Mouse (Mus musculus) layer of hippocampus, adult 2 months (tissue): ENCODE measurements at regions not wholly inside any gene's neighbourhood (a gene's known extent, or its start where the extent isn't known, plus 50 kb on each side); places are given as distances from the start of the nearest gene placed in this dataset.
A peak's percentile ranks its signal among the peaks of the same experiment; 100 is the strongest.
"Not testable (repeated sequence)": the region's sequence is repeated elsewhere in the genome, so short reads cannot be mapped to it uniquely, and the experiment has no call there.

ENCODE experiments used
- DNase-seq, 2 experiments: peaks; one replicate each; pipeline ENCODE4 v3.0.0; 2022; ENCODE audit warnings: low spot score in 2 of 2
- H3K27ac ChIP-seq: fragments of 200-600 bp; 2 replicates; pipeline ENCODE4 v1.8.1; 2022
- H3K4me3 ChIP-seq: fragments of 200-600 bp; 2 replicates; pipeline ENCODE4 v1.8.1; 2022; ENCODE audit warnings: mild to moderate bottlenecking
- CTCF ChIP-seq: fragments of 200-600 bp; conservative IDR thresholded peaks from 2 replicates; pipeline ENCODE4 v1.8.1; 2022; ENCODE audit warnings: antibody characterized with exemption, mild to moderate bottlenecking, moderate library complexity

DNA sequence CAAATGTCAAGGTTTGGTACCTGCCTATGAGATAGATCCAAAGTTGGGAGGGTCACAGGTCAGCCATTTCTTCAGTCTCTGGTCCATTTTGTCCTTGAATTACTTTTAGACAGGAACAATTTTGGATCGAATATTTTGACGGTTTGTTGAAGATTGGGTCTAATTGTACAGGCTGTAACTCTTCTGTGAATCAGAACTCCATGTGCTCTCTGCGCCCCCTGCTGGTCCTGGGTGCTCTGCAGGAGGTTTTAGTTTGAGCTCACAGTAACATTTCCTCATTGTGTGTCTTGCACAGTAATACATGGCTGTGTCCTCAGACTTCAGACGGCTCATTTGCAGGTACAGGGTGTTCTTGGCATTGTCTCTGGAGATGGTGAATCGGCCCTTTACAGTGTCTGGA is 158.1 kb downstream of the Adam6a start:
- TF ChIP-seq CTCF = peak; percentile 28
- not testable (repeated sequence) for H3K27ac ChIP-seq, DNase-seq, H3K4me3 ChIP-seq

DNA sequence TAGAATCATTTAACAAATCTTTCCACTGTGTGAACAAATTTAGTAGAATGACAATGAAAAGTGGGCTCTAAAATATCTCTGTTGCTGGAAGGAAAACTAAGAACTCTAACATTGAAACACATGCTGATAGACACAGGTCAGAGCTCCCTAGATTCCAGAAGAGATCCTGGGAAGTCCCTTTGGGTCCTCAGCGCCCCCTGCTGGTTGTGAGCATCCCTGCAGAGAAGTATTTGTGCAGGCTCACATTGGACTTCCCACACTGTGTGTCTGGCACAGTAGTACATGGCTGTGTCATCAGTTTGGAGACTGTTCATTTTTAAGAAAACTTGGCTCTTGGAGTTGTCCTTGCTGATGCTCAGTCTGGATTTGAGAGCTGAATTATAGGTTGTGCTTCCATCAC is 172.7 kb downstream of the Adam6a start:
- H3K4me3 ChIP-seq, H3K27ac ChIP-seq, DNase-seq: not testable (repeated sequence)
- TF ChIP-seq CTCF = peak; percentile 44

DNA sequence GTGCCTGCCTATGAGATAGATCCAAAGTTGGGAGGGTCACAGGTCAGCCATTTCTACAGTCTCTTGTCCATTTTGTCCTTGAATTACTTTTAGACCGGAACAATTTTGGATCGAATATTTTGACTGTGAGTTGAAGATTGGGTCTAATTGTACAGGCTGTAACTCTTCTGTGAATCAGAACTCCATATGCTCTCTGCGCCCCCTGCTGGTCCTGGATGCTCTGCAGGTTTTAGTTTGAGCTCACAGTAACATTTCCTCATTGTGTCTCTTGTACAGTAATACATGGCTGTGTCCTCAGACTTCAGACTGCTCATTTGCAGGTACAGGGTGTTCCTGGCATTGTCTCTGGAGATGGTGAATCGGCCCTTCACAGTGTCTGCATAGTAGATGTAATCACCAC is 192.1 kb downstream of the Adam6a start:
- Histone ChIP-seq H3K27ac (no peak overlapping the region), H3K4me3 (no peak overlapping the region)
- TF ChIP-seq CTCF = peak; percentile 35
- DNase-seq = no peak

DNA sequence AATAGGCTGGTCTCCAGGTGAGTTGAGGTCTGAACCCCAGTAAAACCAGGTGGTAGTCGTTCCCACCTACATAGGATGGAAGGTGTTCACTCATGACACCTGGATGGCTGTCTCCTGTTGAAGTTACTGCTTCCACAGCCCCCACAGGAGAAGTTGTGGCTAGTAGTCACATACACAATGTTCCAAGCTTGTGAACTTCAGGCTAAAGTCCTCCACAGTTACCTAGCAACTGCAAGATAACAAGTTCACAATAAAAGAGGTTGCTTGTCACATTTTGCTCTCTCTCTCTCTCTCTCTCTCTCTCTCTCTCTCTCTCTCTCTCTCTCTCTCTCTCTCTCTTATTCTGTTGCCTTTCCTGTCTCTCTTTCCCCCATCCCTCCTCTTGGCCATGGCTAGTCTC is 202.6 kb downstream of the Adam6a start:
- TF ChIP-seq CTCF = no peak
- Histone ChIP-seq H3K27ac (no peak overlapping the region), H3K4me3 (no peak overlapping the region)
- no peak for DNase-seq

DNA sequence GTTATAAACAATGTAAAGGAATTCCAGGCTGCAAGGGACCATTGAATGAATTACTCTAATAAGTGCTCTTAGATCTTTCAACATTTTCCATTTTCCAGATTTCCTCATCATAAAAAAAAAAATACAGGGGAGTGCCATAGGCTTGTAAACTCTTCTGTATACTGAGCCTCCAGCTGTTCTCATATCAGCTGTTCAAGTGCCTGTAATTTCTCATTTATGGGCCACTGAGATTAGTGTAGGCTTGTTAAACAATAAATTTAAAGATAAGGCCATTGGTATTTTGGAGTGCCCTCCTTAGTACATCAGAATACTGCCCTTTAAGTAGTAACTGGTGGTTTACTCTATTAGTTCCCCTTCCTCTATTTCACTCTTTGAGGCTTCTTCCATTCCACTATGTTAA is 204.3 kb downstream of the Adam6a start:
- Histone ChIP-seq H3K4me3 (no peak overlapping the region), H3K27ac (no peak overlapping the region)
- no peak for TF ChIP-seq CTCF
- DNase-seq = no peak

DNA sequence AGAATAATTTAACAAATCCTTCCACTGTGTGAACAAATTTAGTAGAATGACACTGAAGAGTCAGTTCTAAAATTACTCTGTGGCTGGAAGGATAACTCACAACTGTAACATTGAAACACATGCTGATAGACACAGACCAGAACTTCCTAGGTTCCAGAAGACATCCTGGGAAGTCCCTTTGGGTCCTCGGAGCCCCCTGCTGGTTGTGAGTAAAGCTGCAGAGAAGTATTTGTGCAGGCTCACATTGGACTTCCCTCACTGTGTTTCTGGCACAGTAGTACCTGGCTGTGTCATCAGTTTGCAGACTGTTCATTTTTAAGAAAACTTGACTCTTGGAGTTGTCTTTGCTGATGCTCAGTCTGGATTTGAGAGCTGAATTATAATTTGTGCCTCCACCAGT is 225.9 kb downstream of the Adam6a start:
- DNase-seq = no peak
- TF ChIP-seq CTCF = 0 out of 2 replicates have a peak, but pooled peaks have one; percentile 5
- no peak overlapping the region for H3K27ac ChIP-seq
- H3K4me3 ChIP-seq = no peak overlapping the region

DNA sequence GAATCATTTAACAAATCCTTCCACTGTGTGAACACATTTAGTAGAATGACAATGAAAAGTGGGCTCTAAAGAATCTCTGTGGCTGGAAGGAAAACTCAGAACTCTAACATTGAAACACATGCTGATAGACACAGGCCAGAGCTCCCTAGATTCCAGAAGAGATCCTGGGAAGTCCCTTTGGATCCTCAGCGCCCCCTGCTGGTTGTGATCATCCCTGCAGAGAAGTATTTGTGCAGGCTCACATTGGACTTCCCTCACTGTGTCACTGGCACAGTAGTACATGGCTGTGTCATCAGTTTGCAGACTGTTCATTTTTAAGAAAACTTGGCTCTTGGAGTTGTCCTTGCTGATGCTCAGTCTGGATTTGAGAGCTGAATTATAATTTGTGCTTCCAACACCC is 252.2 kb downstream of the Adam6a start:
- DNase-seq, H3K4me3 ChIP-seq, H3K27ac ChIP-seq: not testable (repeated sequence)

DNA sequence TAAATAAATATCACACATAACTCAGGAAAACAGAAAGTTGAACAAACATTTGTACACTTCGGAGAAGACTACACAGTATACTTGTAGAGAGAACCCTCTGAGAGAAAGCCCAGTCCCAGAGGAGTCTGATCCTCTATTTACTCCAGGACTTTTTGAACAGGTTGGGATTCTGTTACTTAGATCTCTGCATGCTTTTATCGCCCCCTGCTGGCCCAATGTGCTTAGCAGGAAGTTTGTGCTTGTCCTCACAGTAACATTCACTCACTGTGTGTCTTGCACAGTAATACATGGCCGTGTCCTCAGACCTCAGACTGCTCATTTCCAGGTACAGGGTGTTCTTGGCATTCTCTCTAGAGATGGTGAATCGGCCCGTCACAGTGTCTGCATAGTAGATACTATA is 282.7 kb downstream of the Adam6a start:
- no peak overlapping the region for H3K27ac ChIP-seq
- H3K4me3 ChIP-seq = no peak overlapping the region
- no peak for DNase-seq
- TF ChIP-seq CTCF = no peak

DNA sequence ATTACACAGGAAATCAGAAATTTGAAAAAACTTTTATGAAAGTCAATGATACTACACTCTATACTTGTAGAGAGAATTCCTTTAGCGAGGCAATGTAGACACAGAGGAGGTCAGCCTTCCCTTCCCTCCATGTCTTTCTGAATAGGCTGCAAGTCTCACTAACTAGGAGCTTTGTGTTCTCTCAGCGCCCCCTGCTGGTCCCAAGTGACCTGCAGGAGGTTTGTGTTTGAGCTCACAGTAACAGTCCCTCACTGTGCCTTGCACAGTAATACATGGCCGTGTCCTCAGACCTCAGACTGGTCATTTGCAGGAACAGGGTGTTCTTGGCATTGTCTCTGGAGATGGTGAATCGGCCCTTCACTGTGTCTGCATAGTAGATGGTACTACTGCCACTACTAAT is 315.2 kb downstream of the Adam6a start:
- Histone ChIP-seq H3K27ac (no peak overlapping the region), H3K4me3 (no peak overlapping the region)
- DNase-seq = no peak
- TF ChIP-seq CTCF = peak; percentile 50

DNA sequence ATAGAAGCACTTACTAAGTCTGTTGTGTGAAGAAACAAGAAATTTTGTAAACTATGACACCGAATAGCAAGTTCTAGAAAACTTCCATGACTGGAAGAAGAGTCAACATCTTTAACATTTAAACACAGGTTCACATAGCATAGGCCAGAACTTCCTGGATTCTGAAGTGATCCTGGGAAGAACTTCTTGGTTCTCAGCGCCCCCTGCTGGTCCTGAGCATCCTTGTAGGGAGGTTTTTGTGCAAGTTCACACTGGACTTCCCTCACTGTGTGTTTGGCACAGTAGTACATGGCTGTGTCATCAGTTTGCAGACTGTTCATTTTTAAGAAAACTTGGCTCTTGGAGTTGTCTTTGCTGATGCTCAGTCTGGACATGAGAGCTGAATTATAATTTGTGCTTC is 335.1 kb downstream of the Adam6a start:
- 0 out of 2 replicates have a peak, but pooled peaks have one; percentile 15 for TF ChIP-seq CTCF
- DNase-seq = no peak
- no peak overlapping the region for H3K27ac ChIP-seq
- no peak overlapping the region for H3K4me3 ChIP-seq

DNA sequence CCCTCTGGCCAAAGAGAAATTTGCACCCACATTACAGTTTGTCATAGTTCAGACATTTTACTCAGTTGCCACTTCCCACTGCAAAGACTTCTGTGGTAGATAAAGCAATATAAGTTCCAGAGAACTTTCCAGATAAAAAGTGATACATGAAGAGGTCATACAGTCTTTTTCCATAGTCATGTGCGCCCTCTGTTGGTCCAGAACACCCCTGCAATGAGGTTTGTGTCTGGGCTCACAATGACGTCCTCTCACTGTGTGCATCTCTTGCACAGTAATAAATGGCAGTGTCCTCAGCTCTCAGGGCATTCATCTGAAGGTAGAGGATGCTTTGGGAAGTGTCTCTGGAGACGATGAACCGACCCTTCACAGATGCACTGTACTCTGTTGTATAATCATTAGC is 352.4 kb downstream of the Adam6a start:
- no peak for TF ChIP-seq CTCF
- DNase-seq = no peak
- no peak overlapping the region for H3K27ac ChIP-seq
- H3K4me3 ChIP-seq = no peak overlapping the region

DNA sequence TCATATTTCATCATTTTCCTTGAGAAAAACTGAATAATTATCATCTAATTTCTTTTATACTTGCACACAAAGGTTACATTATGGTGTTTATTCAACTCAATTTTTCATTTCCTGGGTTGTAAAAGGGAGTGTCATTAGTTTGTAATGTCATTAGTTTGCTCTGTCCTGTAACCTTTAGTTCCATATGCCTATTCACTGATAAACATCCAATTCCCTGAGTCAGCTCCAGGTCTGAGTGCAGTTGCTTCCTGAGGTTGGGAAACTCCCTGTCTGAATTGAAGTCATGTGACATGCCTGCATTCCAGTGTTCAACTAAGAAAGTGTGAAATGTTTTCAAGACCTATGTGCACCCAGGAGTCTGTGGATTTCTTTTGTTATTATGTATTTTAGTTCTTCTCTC is 362.8 kb downstream of the Adam6a start:
- TF ChIP-seq CTCF = no peak
- Histone ChIP-seq H3K27ac (no peak overlapping the region), H3K4me3 (no peak overlapping the region)
- no peak for DNase-seq

DNA sequence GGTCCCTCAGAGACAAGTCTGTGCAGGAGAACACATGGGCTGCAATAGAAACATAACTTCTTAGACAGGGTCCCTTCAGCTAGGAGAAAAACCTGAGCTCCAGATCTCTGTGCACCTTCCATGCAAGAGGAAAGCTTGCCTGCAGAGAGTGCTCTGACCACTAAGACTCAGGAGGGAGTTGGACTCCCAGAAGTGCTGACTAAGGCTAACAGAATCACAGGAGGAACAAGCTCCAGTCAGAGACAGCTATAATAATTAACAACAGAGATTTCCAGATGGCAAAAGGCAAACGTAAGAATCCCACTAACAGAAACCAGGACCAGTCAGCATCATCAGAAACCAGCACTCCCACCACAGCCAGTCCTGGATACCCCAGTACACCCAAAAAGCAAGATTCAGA is 364.0 kb downstream of the Adam6a start:
- Histone ChIP-seq H3K27ac (no peak overlapping the region), H3K4me3 (no peak overlapping the region)
- DNase-seq = no peak
- TF ChIP-seq CTCF = no peak

DNA sequence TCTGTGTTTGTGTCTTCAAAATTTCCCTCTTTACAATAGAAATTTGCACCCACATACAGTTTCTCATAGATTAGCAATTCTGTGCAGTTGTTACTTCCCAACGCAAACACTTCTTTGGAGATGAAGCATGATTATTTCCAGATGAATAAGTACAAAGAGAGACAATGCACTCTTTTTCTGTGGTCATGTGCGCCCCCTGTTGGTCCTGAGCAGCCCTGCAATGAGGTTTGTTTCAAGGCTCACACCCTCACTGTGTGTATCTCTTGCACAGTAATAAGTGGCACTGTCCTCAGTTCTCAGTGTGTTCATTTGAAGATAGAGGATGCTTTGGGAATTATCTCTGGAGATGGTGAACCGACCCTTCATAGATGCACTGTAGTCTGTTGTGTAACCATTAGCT is 368.1 kb downstream of the Adam6a start:
- TF ChIP-seq CTCF = no peak
- H3K27ac ChIP-seq = no peak overlapping the region
- no peak overlapping the region for H3K4me3 ChIP-seq
- DNase-seq = no peak

DNA sequence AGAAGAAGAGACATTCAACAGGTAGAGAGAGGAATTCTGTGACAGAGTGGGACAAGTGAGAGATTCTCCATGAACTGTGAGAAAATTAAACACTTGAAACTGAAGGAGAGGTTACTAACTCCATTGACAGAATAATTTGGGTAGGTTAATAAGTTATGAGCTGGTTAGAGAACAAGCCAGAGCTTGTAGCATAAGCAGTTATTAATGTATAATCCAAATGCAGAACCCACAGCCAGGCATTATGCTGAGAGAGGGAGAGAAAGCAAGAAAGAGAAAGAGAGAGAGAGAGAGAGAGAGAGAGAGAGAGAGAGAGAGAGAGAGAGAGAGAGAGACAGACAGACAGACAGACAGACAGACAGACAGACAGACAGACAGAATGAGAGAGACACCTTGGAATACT is 397.0 kb downstream of the Adam6a start:
- H3K4me3 ChIP-seq = no peak overlapping the region
- DNase-seq = no peak
- no peak for TF ChIP-seq CTCF
- no peak overlapping the region for H3K27ac ChIP-seq

DNA sequence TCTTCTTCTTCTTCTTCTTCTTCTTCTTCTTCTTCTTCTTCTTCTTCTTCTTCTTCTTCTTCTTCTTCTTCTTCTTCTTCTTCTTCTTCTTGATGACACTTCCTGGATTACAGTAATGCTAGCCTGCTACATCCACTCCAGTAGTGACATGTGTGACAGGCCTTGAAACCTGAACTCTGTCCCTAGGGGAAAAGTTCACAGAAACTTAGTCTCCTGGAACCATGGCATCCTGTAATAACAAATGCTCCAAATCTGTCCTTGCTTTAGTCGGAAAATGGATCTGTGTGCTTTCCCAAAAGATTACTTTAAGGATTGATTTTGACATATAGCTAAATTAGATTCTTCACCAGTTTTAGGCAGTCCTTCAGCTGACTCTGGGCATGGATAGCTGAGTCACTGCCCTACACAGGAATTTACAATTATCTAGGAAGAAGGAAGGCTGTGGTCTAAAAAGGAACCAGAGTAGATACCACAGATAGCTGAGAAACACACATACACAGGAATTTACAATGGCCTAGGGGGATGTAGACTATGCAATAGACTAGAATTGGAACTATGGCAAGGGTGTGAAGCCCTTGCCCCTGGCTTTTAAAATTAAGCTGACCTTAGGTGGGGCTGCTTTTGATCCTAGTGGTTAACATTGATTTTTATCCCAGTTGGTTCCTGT is 400.1 kb downstream of the Adam6a start:
- not testable (repeated sequence) for DNase-seq, H3K4me3 ChIP-seq, H3K27ac ChIP-seq

DNA sequence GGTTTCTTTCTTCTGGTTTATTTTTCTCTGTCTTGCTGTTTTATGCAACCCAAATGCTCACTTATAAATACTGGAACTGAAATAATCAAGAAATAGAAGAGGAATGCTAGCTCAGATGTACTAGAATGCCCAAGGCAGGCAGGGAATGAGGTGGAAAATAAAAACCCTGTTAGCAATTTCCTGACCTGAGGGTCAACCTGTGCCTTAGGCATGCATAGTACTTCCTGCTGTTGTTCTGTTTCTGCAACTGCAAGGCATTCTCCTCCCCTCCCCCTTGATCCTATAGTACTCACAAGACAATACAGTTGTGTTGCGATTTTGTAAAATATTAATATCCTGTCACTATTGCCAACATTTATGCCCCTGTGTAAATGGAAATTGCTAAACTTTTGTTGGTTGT is 402.1 kb downstream of the Adam6a start:
- not testable (repeated sequence) for H3K27ac ChIP-seq, DNase-seq, H3K4me3 ChIP-seq
